Mouse (Mus musculus): Measurements from ENCODE around the gene Ccnyl1. TPM values are rescaled to one million over a fixed set of nuclear protein-coding genes. Genes with fewer than 3 reads are reported as not detected.
A peak's percentile ranks its signal among the peaks of the same experiment; 100 is the strongest.

Gene Ccnyl1
- total RNA-seq, 2 experiments from 2014 or later = 20.2 to 21.5 TPM

- no peak for DNase-seq (ENCODE audit: low spot score in 2 of 2)
- intact Hi-C loops (cut with DNase I) = loop anchor here (5.0 kb wide), 1 partner anchor 159 kb away; the partner anchor contains the start of gene Creb1
Measured at GRCm38 (mm10) chr1:64691581-64691980, 1.3 kb downstream of the Ccnyl1 start.

- DNase-seq (ENCODE audit: low spot score in 2 of 2) = no peak
- intact Hi-C loops (cut with DNase I) = no loop called here
Measured at GRCm38 (mm10) chr1:64695156-64695555, 4.9 kb downstream of the Ccnyl1 start.

DNA sequence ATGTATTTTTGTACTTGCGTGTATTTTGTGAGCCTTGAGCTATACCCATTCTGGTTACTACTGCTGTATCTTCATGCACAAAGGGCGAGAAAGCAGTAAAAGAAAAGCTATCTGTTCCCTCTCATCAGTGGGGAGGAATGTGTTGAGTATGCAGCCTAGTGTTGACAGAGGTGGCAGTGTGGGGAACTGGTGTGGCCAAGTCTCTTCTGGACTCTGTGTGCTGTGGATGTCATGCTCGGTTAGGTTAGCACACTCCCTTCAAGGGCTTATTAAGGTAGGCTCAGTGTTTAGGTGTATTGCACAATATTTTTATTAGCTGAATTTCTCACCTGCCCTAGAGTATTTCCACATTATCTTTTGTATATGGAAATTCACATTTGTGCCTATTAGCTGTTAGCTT lies 11.5 kb downstream of the Ccnyl1 start:
- intact Hi-C loops (cut with DNase I) = no loop called here
- DNase-seq (ENCODE audit: low spot score in 2 of 2) = no peak

GRCm38 (mm10) chr1:64705230-64705629 lies 15.0 kb downstream of the Ccnyl1 start:
- intact Hi-C loops (cut with DNase I) = no loop called here
- peak in 1 of 2 experiments; percentile 49 for DNase-seq (ENCODE audit: low spot score in 2 of 2)

DNA sequence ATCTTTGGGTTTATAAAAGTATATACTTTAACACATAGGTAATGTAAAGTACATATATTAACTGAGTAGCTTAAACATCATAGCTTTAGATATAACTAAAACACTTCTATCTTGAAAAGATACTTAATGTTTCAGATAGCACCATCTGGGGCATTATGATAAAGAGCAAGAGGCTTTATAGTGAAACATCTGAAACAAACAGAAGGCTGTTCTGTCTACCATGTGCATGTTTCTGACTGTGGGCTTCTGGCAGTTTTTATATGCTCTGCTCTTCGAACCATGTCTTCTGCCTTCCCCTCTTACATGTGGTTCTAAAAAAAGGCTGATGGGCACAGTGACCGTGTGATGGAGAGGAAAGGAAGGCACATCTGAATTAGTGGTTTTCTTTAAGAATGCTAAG lies 16.4 kb downstream of the Ccnyl1 start:
- intact Hi-C loops (cut with DNase I) = no loop called here
- no peak for DNase-seq (ENCODE audit: low spot score in 2 of 2)

GRCm38 (mm10) chr1:64709891-64710290 lies 19.6 kb downstream of the Ccnyl1 start:
- DNase-seq (ENCODE audit: low spot score in 2 of 2) = no peak
- intact Hi-C loops (cut with DNase I) = loop anchor here (2.0 to 5.0 kb wide), 2 partner anchors 93 to 1053 kb away; partner anchors contain the start of gene Mettl21a

GRCm38 (mm10) chr1:64712006-64712760 lies 21.9 kb downstream of the Ccnyl1 start:
- intact Hi-C loops (cut with DNase I) = loop anchor here (5.0 kb wide), 1 partner anchor 1055 kb away; no protein-coding TSS in a partner anchor
- DNase-seq (ENCODE audit: low spot score in 2 of 2) = no peak

- intact Hi-C loops (cut with DNase I) = loop anchor here (5.0 kb wide), 2 partner anchors 272 to 297 kb away; no protein-coding TSS in a partner anchor
Measured at GRCm38 (mm10) chr1:64715458-64715857, 25.2 kb downstream of the Ccnyl1 start.

GRCm38 (mm10) chr1:64716589-64717304 lies 26.5 kb downstream of the Ccnyl1 start:
- intact Hi-C loops (cut with DNase I) = loop anchor here (2.0 to 5.0 kb wide), 3 partner anchors 202 to 296 kb away; no protein-coding TSS in a partner anchor
- DNase-seq (ENCODE audit: low spot score in 2 of 2) = no peak

More at GRCm38 (mm10) chr1:64715458-64715857, 25.2 kb downstream of the Ccnyl1 start:
- no peak for DNase-seq (ENCODE audit: low spot score in 2 of 2)

DNA sequence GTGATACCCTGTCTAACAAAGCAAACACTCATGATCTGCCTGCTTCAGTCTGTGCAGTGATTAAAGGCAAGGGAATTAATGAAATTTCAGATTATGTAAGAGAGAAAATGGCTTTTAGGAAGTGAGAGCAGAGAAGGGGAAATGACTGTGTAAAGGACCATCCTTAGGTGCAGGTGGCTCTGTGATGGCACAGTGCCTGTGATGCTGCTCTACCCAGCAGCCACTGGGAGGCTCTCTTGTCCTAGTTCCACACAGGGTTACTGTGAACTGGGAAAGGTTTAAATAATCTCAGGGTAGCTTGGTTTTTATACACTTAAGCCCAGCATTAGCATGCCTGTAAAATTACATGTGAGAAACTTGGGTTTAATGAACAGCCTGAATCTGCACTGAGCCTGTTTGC lies 27.2 kb downstream of the Ccnyl1 start:
- peak in 1 of 2 experiments; percentile 51 for DNase-seq (ENCODE audit: low spot score in 2 of 2)
- intact Hi-C loops (cut with DNase I) = loop anchor here (2.0 to 5.0 kb wide), 3 partner anchors 201 to 295 kb away; no protein-coding TSS in a partner anchor

- intact Hi-C loops (cut with DNase I) = no loop called here
Measured at GRCm38 (mm10) chr1:64721034-64721587, 30.9 kb downstream of the Ccnyl1 start.

GRCm38 (mm10) chr1:64730046-64730445 lies 39.8 kb downstream of the Ccnyl1 start:
- no peak for DNase-seq (ENCODE audit: low spot score in 2 of 2)
- intact Hi-C loops (cut with DNase I) = no loop called here

More at GRCm38 (mm10) chr1:64721034-64721587, 30.9 kb downstream of the Ccnyl1 start:
- DNase-seq (ENCODE audit: low spot score in 2 of 2) = no peak

DNA sequence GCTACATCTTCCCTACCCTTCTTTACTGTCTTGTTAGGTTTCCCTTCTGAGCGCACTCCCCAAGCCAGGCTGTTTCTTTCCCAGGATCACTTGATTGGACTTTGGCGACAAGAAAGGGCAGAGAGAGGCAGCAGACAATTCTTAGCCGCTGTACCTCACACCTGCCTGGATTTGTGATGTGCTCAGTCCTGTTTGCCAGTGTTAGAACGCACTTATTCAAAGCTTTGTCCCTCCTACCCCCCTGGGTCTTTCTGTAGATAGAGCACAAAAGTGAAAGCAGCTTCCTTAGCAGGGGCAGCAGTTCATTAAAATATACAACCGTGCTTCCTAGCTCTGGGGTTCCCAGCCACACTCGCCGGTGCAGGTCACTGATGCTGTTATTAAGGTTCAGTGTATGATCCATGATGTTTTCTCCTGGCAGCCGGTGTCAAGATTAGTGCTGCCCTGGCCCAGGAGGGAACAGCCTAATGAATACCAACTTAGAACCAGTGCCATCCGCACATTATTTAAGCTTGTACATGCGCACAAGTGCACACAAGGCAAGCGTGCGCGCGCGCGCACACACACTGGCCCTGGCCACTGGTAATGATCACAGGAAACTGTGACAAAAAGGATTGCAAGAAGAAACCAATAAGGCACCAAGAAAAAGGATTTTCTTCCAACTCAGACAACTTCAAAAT lies 41.2 kb downstream of the Ccnyl1 start:
- no peak for DNase-seq (ENCODE audit: low spot score in 2 of 2)
- intact Hi-C loops (cut with DNase I) = no loop called here

GRCm38 (mm10) chr1:64732161-64732560 lies 41.9 kb downstream of the Ccnyl1 start:
- DNase-seq (ENCODE audit: low spot score in 2 of 2) = no peak
- intact Hi-C loops (cut with DNase I) = no loop called here

GRCm38 (mm10) chr1:64732637-64733200 lies 42.5 kb downstream of the Ccnyl1 start:
- DNase-seq (ENCODE audit: low spot score in 2 of 2) = no peak
- intact Hi-C loops (cut with DNase I) = no loop called here

DNA sequence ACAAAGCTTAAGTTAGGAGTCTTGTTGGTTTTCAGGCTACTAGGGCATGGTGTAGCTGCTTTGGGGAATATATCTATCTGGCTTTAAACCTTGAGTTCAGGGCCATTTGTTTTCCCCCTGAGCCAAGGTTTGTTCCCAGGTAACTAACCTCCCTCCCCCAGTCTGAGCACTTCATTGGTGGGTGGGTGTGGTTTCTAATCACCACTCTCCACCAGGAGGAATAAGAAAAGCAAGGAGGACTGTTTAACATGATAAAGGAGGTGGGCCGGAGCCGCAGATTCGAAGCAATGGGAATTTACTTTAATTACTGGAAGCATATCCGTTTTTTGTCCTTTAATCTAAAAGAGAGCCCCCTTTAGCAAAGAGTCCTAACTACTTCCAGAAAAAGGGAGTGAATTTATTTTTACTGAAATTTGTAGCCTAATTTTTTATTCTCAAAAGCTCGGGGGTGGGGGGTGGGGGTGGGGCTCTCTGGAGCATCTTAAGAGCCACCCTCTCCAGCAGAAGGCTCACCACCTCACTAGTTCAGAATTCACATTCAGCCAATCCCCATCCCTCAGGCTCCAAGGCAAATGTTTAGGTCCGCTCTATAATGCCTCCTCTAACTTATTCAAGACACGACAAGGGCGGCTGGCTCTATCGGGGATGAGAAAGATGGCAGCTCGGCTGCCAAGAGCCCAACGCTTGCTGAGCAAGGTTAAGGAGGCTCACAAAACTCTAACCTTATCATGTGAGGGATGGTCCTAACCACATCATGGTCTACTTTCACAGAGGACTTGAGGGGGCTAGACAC lies 43.4 kb downstream of the Ccnyl1 start:
- intact Hi-C loops (cut with DNase I) = no loop called here
- DNase-seq (ENCODE audit: low spot score in 2 of 2) = no peak

DNA sequence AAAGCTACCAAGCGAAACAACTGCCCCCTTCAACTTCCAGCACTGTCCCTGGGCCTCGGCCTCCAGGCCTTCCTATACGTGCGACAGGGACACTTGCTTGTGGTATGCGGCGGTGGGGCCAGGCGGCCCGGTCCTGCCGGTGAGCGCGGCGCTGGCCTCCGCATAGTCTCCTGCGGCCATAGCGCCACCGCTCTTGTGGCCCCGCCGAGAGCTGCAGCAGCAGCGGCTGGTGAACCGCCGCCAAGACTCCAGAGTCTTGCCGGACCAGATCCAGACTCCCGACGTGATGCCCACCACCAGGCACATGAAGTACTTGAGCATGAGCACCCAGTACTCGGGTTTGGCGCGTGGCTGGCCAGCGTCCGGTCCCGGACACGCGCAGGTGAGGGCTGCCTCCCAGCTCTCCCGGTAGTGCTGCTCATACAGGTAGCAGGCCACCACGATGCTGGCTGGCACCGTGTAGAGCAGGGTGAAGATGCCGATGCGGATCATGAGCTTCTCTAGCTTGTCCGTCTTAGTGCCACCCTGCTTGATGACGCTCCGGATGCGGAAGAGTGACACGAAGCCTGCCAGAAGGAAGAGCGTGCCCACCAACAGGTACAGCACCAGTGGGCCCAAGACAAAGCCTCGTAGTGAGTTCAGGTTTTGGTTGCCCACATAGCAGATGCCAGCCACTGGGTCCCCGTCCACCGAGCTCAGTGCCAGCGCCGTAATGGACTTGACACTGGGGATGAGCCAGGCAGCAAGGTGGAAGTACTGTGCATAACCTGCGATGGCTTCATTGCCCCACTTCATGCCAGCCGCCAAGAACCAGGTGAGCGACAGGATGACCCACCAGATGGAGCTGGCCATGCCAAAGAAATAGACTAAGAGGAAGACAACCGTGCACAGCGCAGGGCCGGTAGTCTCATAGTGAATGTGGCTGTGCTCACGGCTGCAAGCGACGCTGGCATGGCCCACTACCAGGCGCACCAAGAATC lies 44.8 kb downstream of the Ccnyl1 start:
- intact Hi-C loops (cut with DNase I) = loop anchor here (5.0 kb wide), 1 partner anchor 182 kb away; no protein-coding TSS in a partner anchor
- DNase-seq (ENCODE audit: low spot score in 2 of 2) = no peak
